Mouse (Mus musculus) CH12.LX (cell line): ENCODE measurements around the gene Pdk2. TPM values are rescaled to one million over a fixed set of nuclear protein-coding genes. Genes with fewer than 3 reads are reported as not detected.

Source experiments
- DNase-seq: peaks from one replicate; pipeline ENCODE4 v3.0.0-alpha.2; 2013; ENCODE audit errors: extremely low read depth
- H3K27ac ChIP-seq: 2 replicates; pipeline ENCODE4 v1.5.1; 2012; ENCODE audit warnings: low read depth, mild to moderate bottlenecking, control low read depth, moderate library complexity; ENCODE audit not compliant: insufficient read depth
- H3K27me3 ChIP-seq: replicated peaks from 2 replicates; pipeline ENCODE3; 2012; ENCODE audit warnings: inconsistent platforms
- H3K36me3 ChIP-seq, 2 experiments: replicated peaks in 1 of 2; 2 replicates each; pipeline versions ENCODE3 to v1.6.1; 2012; ENCODE audit warnings: inconsistent platforms in 1 of 2, low read length in 1 of 2, mild to moderate bottlenecking in 1 of 2, mixed read lengths in 1 of 2, moderate library complexity in 1 of 2; ENCODE audit not compliant: control insufficient read depth in 1 of 2, insufficient read depth in 1 of 2
- H3K4me1 ChIP-seq, 2 experiments: 2 replicates each; pipeline ENCODE4 v1.6.1; 2012; ENCODE audit warnings: inconsistent platforms in 1 of 2, moderate library complexity in 1 of 2; ENCODE audit not compliant: insufficient read depth in 2 of 2, control insufficient read depth in 1 of 2
- H3K4me2 ChIP-seq: 2 replicates; pipeline ENCODE4 v1.6.1; 2012; ENCODE audit warnings: low read depth, mild to moderate bottlenecking, control low read depth; ENCODE audit not compliant: poor library complexity, insufficient read depth, severe bottlenecking
- H3K4me3 ChIP-seq, 3 experiments: fragments of 150-350 bp in 1 of 3; sonication (generic) in 1 of 3; replicated peaks in 1 of 3; 2 replicates each; pipeline versions ENCODE3 to v1.5.1; 2011 to 2012; ENCODE audit warnings: low read depth in 2 of 3, low read length in 2 of 3, mild to moderate bottlenecking in 2 of 3, moderate library complexity in 2 of 3, control low read depth in 1 of 3, improper control_type of control experiment in 1 of 3, inconsistent platforms in 1 of 3, mixed read lengths in 1 of 3; ENCODE audit not compliant: poor library complexity in 1 of 3
- H3K79me2 ChIP-seq: replicated peaks from 2 replicates; pipeline ENCODE4 v1.6.1; 2012; ENCODE audit warnings: mild to moderate bottlenecking, moderate library complexity; ENCODE audit not compliant: control insufficient read depth, poor library complexity, insufficient read depth, severe bottlenecking; ENCODE audit errors: extremely low read depth
- H3K9ac ChIP-seq: 2 replicates; pipeline ENCODE4 v1.6.1; 2012; ENCODE audit warnings: low read depth, mild to moderate bottlenecking, control low read depth, moderate library complexity; ENCODE audit not compliant: insufficient read depth
- H3K9me3 ChIP-seq: replicated peaks from 2 replicates; pipeline ENCODE3; 2012; ENCODE audit warnings: low read length, inconsistent platforms, mixed read lengths
- BHLHE40 ChIP-seq: IDR thresholded peaks from 2 replicates; pipeline ENCODE4 v1.6.1; 2011; ENCODE audit warnings: mild to moderate bottlenecking, low read depth, low read length, improper control_type of control experiment
- CHD2 ChIP-seq: IDR thresholded peaks from 2 replicates; pipeline ENCODE4 v1.6.1; 2011; ENCODE audit warnings: low read length, improper control_type of control experiment
- CTCF ChIP-seq, 2 experiments: IDR thresholded peaks in 1 of 2; conservative IDR thresholded peaks in 1 of 2; 2 replicates each; pipeline ENCODE4 v1.5.1; 2011 to 2012; ENCODE audit warnings: low read depth in 2 of 2, low read length in 2 of 2, improper control_type of control experiment in 1 of 2, inconsistent platforms in 1 of 2, mild to moderate bottlenecking in 1 of 2, moderate library complexity in 1 of 2
- E2F4 ChIP-seq: IDR thresholded peaks from 2 replicates; pipeline ENCODE4 v1.6.1; 2011; ENCODE audit warnings: low read depth, low read length, improper control_type of control experiment; ENCODE audit not compliant: insufficient replicate concordance
- HCFC1 ChIP-seq: IDR thresholded peaks from 2 replicates; pipeline ENCODE4 v1.6.1; 2012; ENCODE audit warnings: low read depth, mild to moderate bottlenecking, inconsistent platforms, low read length, improper control_type of control experiment
- IRF4 ChIP-seq: IDR thresholded peaks from 2 replicates; pipeline ENCODE4 v1.6.1; 2014; ENCODE audit warnings: low read depth, mild to moderate bottlenecking, inconsistent platforms, low read length, improper control_type of control experiment
- MAX ChIP-seq: IDR thresholded peaks from 2 replicates; pipeline ENCODE4 v1.6.1; 2011; ENCODE audit warnings: low read length, improper control_type of control experiment
- MEF2A ChIP-seq: IDR thresholded peaks from 2 replicates; pipeline ENCODE4 v1.6.1; 2014; ENCODE audit warnings: low read depth, mild to moderate bottlenecking, inconsistent platforms, low read length, improper control_type of control experiment, borderline replicate concordance
- NELFE ChIP-seq: IDR thresholded peaks from 2 replicates; pipeline ENCODE4 v1.6.1; 2011; ENCODE audit warnings: low read depth, low read length, improper control_type of control experiment
- PAX5 ChIP-seq: IDR thresholded peaks from 2 replicates; pipeline ENCODE4 v1.6.1; 2012; ENCODE audit warnings: low read length, inconsistent platforms, mixed read lengths
- POLR2A ChIP-seq: IDR thresholded peaks from 2 replicates; pipeline ENCODE4 v1.6.1; 2011; ENCODE audit warnings: low read depth, mild to moderate bottlenecking, improper control_type of control experiment, low read length
- POLR2AphosphoS2 ChIP-seq: IDR thresholded peaks from 2 replicates; pipeline ENCODE4 v1.6.1; 2011; ENCODE audit warnings: low read depth, low read length, improper control_type of control experiment
- RAD21 ChIP-seq: IDR thresholded peaks from 2 replicates; pipeline ENCODE4 v1.6.1; 2011; ENCODE audit warnings: low read depth, mild to moderate bottlenecking, low read length, improper control_type of control experiment, moderate library complexity
- RCOR1 ChIP-seq: conservative IDR thresholded peaks from 2 replicates; pipeline ENCODE4 v1.6.1; 2012; ENCODE audit warnings: low read depth, mild to moderate bottlenecking, inconsistent platforms, low read length, improper control_type of control experiment
- SIN3A ChIP-seq: IDR thresholded peaks from 2 replicates; pipeline ENCODE4 v1.6.1; 2012; ENCODE audit warnings: low read length, improper control_type of control experiment, inconsistent platforms
- SMC3 ChIP-seq: IDR thresholded peaks from 2 replicates; pipeline ENCODE4 v1.6.1; 2011; ENCODE audit warnings: low read depth, low read length, improper control_type of control experiment
- UBTF ChIP-seq: IDR thresholded peaks from 2 replicates; pipeline ENCODE4 v1.6.1; 2012; ENCODE audit warnings: low read depth, mild to moderate bottlenecking, inconsistent platforms, low read length, improper control_type of control experiment, moderate library complexity
- USF2 ChIP-seq: conservative IDR thresholded peaks from 2 replicates; pipeline ENCODE4 v1.6.1; 2011; ENCODE audit warnings: low read depth, low read length, improper control_type of control experiment
- ZC3H11A ChIP-seq: IDR thresholded peaks from 2 replicates; pipeline ENCODE4 v1.6.1; 2012; ENCODE audit warnings: low read depth, mild to moderate bottlenecking, inconsistent platforms, low read length, improper control_type of control experiment
- ZMIZ1 ChIP-seq: IDR thresholded peaks from 2 replicates; pipeline ENCODE4 v1.6.1; 2012; ENCODE audit warnings: low read depth, mild to moderate bottlenecking, inconsistent platforms, low read length, improper control_type of control experiment
- dilution Hi-C: fragments of 300-500 bp; cut with MboI; formaldehyde crosslinking; loops from 2 replicates; pipeline ENCODE4 v1.14.3; 2020; ENCODE audit warnings: low sequenced_read_pairs; ENCODE audit not compliant: extremely low pct_unique_long_range_greater_than_20kb, extremely low pct_ligation_motif_present
- in situ Hi-C: fragments of 300-500 bp; cut with MboI; formaldehyde crosslinking; loops from 3 replicates; pipeline ENCODE4 v1.14.3; 2019; ENCODE audit warnings: low sequenced_read_pairs, low pct_ligation_motif_present, low pct_unique_long_range_greater_than_20kb, mixed read lengths
- polyA plus RNA-seq: library from polyadenylated mRNA; unstranded; fragments of >175 nt; gene quantifications from 2 replicates; pipeline ENCODE4 v1.2.1, GENCODE M21; 2012; ENCODE audit warnings: low read depth; ENCODE audit not compliant: insufficient read length
- total RNA-seq, 2 experiments: library from RNA; depleted of rRNA; stranded (reverse); fragments of 300-350 nt in 1 of 2; fragments of >200 nt in 1 of 2; gene quantifications; 2 replicates each; pipeline ENCODE4 v1.2.3; 2012 to 2014

Gene Pdk2
- total and polyA plus RNA-seq, 3 experiments, result not detected

DNA sequence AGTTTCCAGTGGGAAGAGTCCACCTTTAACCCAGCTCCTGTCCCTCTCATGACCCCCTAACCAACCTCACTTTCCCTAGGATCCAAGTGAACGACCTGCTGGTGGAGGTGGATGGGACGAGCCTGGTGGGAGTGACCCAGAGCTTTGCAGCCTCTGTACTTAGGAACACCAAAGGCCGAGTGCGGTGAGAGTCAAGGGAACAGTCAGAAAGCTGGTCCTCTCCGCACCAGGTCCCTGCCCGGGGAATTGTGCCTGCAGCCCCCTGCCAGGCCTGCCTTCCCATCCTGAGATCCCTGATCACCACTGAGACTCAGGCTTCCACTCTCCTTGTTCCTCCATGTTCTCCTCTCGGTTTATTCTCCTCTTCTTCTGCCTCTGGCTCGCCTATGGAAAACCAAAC is 41.0 kb downstream of the Pdk2 start:
- Histone ChIP-seq H3K27ac (no peak overlapping the region), H3K27me3 (no peaks in the 10 kb centered on the region), H3K9me3 (no peaks in the 10 kb centered on the region), H3K79me2 (no peaks in the 10 kb centered on the region), H3K36me3 (peaks cover 46 to 88% of the 10 kb centered on the region in 2 experiments), H3K4me1 (peaks cover 8 to 25% of the 10 kb centered on the region in 2 experiments), H3K4me3 (no peak overlapping the region), H3K4me2 (no peak overlapping the region), H3K9ac (no peak overlapping the region)
- dilution Hi-C loops, result no loop called here
- TF ChIP-seq RCOR1 (no peak), SMC3 (no peak), SIN3A (no peak), MEF2A (no peak), PAX5 (no peak), IRF4 (no peak), USF2 (no peak), E2F4 (no peak), POLR2AphosphoS2 (no peak), ZC3H11A (no peak), POLR2A (no peak), CHD2 (no peak), CTCF (conservative IDR thresholded peaks at IDR 0.05 in 1 of 2, IDR thresholded peaks at IDR 0.05 in 1 of 2; ENCODE audit: low read depth in 2 of 2, low read length in 2 of 2) (no peak), HCFC1 (no peak), RAD21 (no peak), ZMIZ1 (no peak), NELFE (no peak)
- DNase-seq, result no peak
- in situ Hi-C loops, result no loop called here

DNA sequence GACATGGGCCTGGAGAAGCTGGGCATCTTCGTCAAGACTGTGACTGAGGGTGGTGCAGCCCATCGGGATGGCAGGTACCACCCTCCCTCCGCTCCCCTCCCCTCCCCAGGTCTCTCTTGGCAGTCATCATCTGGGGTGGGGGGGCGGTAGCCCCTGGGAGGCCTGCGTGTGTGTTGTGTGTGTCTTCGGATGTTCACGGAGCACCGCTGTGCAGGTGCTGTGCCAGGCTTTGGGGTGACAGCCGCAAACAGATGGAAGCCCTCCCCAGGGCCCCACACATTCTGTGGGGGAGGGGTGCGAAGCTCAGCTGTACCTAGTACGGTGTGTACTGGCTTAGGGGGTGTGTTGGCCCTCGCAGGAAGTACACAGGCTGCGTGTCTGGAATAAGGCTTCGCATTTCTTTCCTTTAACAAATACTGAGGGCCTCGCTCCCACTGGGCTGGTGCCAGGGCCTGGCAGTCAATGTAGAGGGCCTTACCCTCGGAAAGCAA is 43.1 kb downstream of the Pdk2 start:
- no peaks in the 10 kb centered on the region for H3K27me3 ChIP-seq
- in situ Hi-C loops, result no loop called here
- no peak overlapping the region for H3K4me2 ChIP-seq
- no peak for TF ChIP-seq RCOR1
- no peak for TF ChIP-seq ZC3H11A
- TF ChIP-seq UBTF, result no peak
- no peak for TF ChIP-seq ZMIZ1
- TF ChIP-seq MAX, result no peak
- no peak for TF ChIP-seq CTCF (conservative IDR thresholded peaks at IDR 0.05 in 1 of 2, IDR thresholded peaks at IDR 0.05 in 1 of 2; ENCODE audit: low read depth in 2 of 2, low read length in 2 of 2)
- no peak for TF ChIP-seq BHLHE40
- TF ChIP-seq, all 38 proteins: peak for 0
- no peak overlapping the region for H3K27ac ChIP-seq
- peaks cover 17 to 45% of the 10 kb centered on the region in 2 experiments for H3K4me1 ChIP-seq
- H3K9me3 ChIP-seq, result no peaks in the 10 kb centered on the region
- H3K9ac ChIP-seq, result no peak overlapping the region
- 0 out of 2 replicates have a peak, but pooled peaks cover 3% of the 10 kb centered on the region for H3K79me2 ChIP-seq
- H3K36me3 ChIP-seq, result peaks cover 41 to 80% of the 10 kb centered on the region in 2 experiments
- DNase-seq, result no peak
- no peak overlapping the region for H3K4me3 ChIP-seq
- dilution Hi-C loops, result no loop called here
